Mouse (Mus musculus) adrenal gland, adult 8-10 months (tissue): ENCODE measurements at regions not wholly inside any gene's neighbourhood (a gene's known extent, or its start where the extent isn't known, plus 50 kb on each side); places are given as distances from the start of the nearest gene placed in this dataset.

Experiments used
- DNase-seq: peaks from one replicate; pipeline ENCODE4 v3.0.0; 2022

DNA sequence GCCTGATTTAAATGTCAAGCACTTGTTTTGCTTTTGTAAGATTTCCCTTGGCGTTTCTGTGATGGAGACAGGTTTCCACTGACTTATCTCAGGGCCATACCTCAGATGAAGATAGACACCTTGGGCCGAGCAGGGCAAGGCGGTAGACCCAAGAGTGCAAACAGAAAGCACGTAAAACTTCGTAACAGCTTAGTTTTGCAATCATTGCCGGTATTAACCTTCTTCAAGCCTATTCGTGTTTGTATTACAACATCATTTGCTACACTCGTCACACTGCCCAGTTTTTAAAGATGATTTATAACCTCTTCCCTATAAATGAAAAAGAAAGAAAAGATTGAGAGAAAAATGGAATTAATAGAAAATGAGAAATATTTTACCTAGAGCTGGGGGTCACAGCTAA, 56.6 kb upstream of the Ank start:
- DNase-seq = no peak

DNA sequence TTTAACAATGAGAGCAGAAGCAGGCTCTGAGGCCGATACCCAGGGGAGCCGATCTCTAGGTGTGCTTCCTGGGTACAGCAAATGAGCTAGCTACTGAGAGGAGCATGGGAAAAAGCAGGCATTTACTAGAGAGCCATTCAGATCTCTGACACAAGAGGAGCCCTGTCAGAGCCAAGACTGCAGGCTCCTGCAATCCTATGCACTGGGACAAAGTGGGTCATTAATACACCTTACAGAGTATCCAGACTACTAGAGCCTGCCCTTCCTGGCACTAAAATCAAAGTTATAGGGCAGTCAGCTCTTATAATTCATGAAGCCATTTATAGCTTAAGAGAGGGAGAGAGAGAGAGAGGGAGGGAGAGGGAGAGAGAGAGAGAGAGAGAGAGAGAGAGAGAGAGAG, 54.2 kb upstream of the Ank start:
- DNase-seq = no peak

DNA sequence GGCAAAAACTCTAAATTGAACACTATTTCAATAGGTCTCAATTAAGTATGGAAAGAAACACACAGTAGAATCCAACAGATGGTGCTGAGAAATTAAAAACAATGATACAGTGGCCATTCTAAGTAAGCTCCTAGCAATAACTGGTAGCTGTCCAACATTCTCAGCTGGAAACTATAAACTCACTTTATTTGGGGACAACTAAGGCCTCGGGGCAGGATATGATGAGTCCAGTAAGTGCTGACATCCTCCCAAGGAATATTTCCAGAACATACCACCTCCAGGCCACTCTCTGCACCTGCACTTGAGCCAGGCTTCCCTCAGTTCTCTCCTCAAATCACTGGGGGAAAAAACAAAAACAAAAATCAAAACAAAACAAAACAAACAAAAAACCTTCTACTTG, 53.7 kb upstream of the Ank start:
- no peak for DNase-seq

DNA sequence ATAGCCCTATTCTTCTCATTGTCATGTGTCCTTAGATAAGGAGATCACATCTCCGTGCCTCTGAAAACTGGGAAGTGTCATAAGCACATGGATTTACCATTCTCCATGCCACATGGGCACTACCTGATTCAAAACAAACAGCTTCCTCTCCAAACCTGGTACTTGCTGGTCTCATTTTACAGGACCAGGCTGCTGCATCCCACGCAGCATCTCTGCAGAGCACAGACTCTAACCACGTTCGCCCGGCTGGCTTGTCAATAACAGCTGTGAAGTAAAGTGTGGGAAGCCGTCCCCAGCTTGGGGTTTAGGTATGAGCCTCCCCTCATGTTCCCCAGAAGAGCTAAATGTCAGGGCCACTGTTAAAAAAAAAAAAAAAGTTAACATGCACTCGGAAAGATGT, 53.0 kb upstream of the Ank start:
- DNase-seq = no peak

DNA sequence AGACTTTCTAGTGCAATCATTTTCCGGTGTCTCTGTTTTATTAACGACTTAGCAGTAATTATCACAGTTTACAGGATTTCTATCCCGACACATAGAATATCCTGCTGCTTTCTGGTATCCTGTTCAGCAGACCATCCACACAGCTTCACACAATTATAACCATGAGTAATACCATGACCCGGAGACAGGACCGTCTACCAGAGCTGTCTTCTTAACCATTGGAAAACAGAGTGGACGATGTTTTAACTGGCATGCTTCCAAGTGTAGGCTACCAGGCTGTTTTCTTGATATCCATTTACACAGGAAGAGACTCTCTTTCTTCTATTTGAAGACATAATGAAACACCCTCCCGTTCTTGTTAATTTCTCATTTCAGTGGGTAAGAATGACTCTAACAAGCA, 51.7 kb upstream of the Ank start:
- DNase-seq = no peak
